Mouse (Mus musculus): ENCODE measurements at regions not wholly inside any gene's neighbourhood (a gene's known extent, or its start where the extent isn't known, plus 50 kb on each side); places are given as distances from the start of the nearest gene placed in this dataset.

GRCm38 (mm10) chr2:30703308-30703707 is 100.2 kb downstream of the 1700001O22Rik start:
- peaks cover 8% of the 10 kb centered on the region for H3K4me1 ChIP-seq (ENCODE audit: insufficient read depth, low read depth, low read length)
- no peaks in the 10 kb centered on the region for H3K36me3 ChIP-seq (replicated peaks)
- TF ChIP-seq POLR2AphosphoS5 (IDR thresholded peaks at IDR 0.05; ENCODE audit: insufficient replicate concordance, low read depth, low read length) (no peak), TAL1 (conservative IDR thresholded peaks at IDR 0.05; ENCODE audit: low read depth, low read length) (no peak), GATA2 (IDR thresholded peaks at IDR 0.05; ENCODE audit: borderline replicate concordance, low read depth, low read length) (no peak), CTCF (IDR thresholded peaks at IDR 0.05; ENCODE audit: low read depth, low read length) (no peak)
- no peak for ATAC-seq (ENCODE audit: extremely low read depth, insufficient number of reproducible peaks, low FRiP score, poor library complexity, severe bottlenecking)
- peaks cover 27% of the 10 kb centered on the region for H3K27me3 ChIP-seq (ENCODE audit: insufficient read depth, low read length)
- no peak overlapping the region for H3K4me3 ChIP-seq (ENCODE audit: low read depth, low read length)
- H3K9me3 ChIP-seq (replicated peaks), result no peaks in the 10 kb centered on the region
- no peak for DNase-seq (ENCODE audit: low spot score)

GRCm38 (mm10) chr2:30702711-30703110 is 100.8 kb downstream of the 1700001O22Rik start:
- no peak for DNase-seq (ENCODE audit: low spot score)
- ATAC-seq (ENCODE audit: extremely low read depth, insufficient number of reproducible peaks, low FRiP score, poor library complexity, severe bottlenecking), result no peak
- Histone ChIP-seq H3K36me3 (replicated peaks) (no peaks in the 10 kb centered on the region), H3K9me3 (replicated peaks) (no peaks in the 10 kb centered on the region), H3K4me3 (ENCODE audit: low read depth, low read length) (no peak overlapping the region), H3K27me3 (ENCODE audit: insufficient read depth, low read length) (peaks cover 21% of the 10 kb centered on the region; the same call in 1 of the 2 replicates), H3K4me1 (ENCODE audit: insufficient read depth, low read depth, low read length) (peaks cover 8% of the 10 kb centered on the region)
- TF ChIP-seq CTCF (IDR thresholded peaks at IDR 0.05; ENCODE audit: low read depth, low read length), result no peak
- no peak for TF ChIP-seq GATA2 (IDR thresholded peaks at IDR 0.05; ENCODE audit: borderline replicate concordance, low read depth, low read length)
- TF ChIP-seq POLR2AphosphoS5 (IDR thresholded peaks at IDR 0.05; ENCODE audit: insufficient replicate concordance, low read depth, low read length), result no peak
- no peak for TF ChIP-seq TAL1 (conservative IDR thresholded peaks at IDR 0.05; ENCODE audit: low read depth, low read length)
- no peak for TF ChIP-seq GATA1 (IDR thresholded peaks at IDR 0.05; ENCODE audit: borderline replicate concordance, low read length)

GRCm38 (mm10) chr2:30700890-30701289 is 102.6 kb downstream of the 1700001O22Rik start:
- Histone ChIP-seq H3K36me3 (replicated peaks) (no peaks in the 10 kb centered on the region), H3K4me3 (ENCODE audit: low read depth, low read length) (no peak overlapping the region), H3K4me1 (ENCODE audit: insufficient read depth, low read depth, low read length) (peaks cover 8% of the 10 kb centered on the region), H3K27me3 (ENCODE audit: insufficient read depth, low read length) (peaks cover 14% of the 10 kb centered on the region; the same call in 1 of the 2 replicates), H3K9me3 (replicated peaks) (peaks cover 5% of the 10 kb centered on the region; the same call in 1 of the 2 replicates)
- ATAC-seq (ENCODE audit: extremely low read depth, insufficient number of reproducible peaks, low FRiP score, poor library complexity, severe bottlenecking) (no peak), DNase-seq (ENCODE audit: low spot score) (no peak)
- TF ChIP-seq GATA1 (IDR thresholded peaks at IDR 0.05; ENCODE audit: borderline replicate concordance, low read length) (no peak), POLR2AphosphoS5 (IDR thresholded peaks at IDR 0.05; ENCODE audit: insufficient replicate concordance, low read depth, low read length) (no peak), CTCF (IDR thresholded peaks at IDR 0.05; ENCODE audit: low read depth, low read length) (no peak)

- no peak for DNase-seq (ENCODE audit: low spot score)
- Histone ChIP-seq H3K9me3 (replicated peaks) (peaks cover 5% of the 10 kb centered on the region; the same call in 1 of the 2 replicates), H3K4me1 (ENCODE audit: insufficient read depth, low read depth, low read length) (peaks cover 8% of the 10 kb centered on the region), H3K4me3 (ENCODE audit: low read depth, low read length) (no peak overlapping the region), H3K27me3 (ENCODE audit: insufficient read depth, low read length) (peaks cover 15% of the 10 kb centered on the region; the same call in 1 of the 2 replicates), H3K36me3 (replicated peaks) (no peaks in the 10 kb centered on the region)
- TF ChIP-seq GATA2 (IDR thresholded peaks at IDR 0.05; ENCODE audit: borderline replicate concordance, low read depth, low read length) (no peak), TAL1 (conservative IDR thresholded peaks at IDR 0.05; ENCODE audit: low read depth, low read length) (no peak), POLR2AphosphoS5 (IDR thresholded peaks at IDR 0.05; ENCODE audit: insufficient replicate concordance, low read depth, low read length) (no peak), GATA1 (IDR thresholded peaks at IDR 0.05; ENCODE audit: borderline replicate concordance, low read length) (no peak), CTCF (IDR thresholded peaks at IDR 0.05; ENCODE audit: low read depth, low read length) (no peak)
- no peak for ATAC-seq (ENCODE audit: extremely low read depth, insufficient number of reproducible peaks, low FRiP score, poor library complexity, severe bottlenecking)
These were observed 103.0 kb downstream of the 1700001O22Rik start for GRCm38 (mm10) chr2:30700471-30700870.

GRCm38 (mm10) chr2:30699797-30700454 is 103.5 kb downstream of the 1700001O22Rik start:
- H3K4me3 ChIP-seq (ENCODE audit: low read depth, low read length), result no peak overlapping the region
- peak; percentile 71 for DNase-seq (ENCODE audit: low spot score)
- H3K36me3 ChIP-seq (replicated peaks), result no peaks in the 10 kb centered on the region
- H3K27me3 ChIP-seq (ENCODE audit: insufficient read depth, low read length), result peaks cover 20% of the 10 kb centered on the region
- ATAC-seq (ENCODE audit: extremely low read depth, insufficient number of reproducible peaks, low FRiP score, poor library complexity, severe bottlenecking), result no peak
- no peak for TF ChIP-seq TAL1 (conservative IDR thresholded peaks at IDR 0.05; ENCODE audit: low read depth, low read length)
- TF ChIP-seq CTCF (IDR thresholded peaks at IDR 0.05; ENCODE audit: low read depth, low read length), result no peak
- TF ChIP-seq GATA2 (IDR thresholded peaks at IDR 0.05; ENCODE audit: borderline replicate concordance, low read depth, low read length), result no peak
- TF ChIP-seq GATA1 (IDR thresholded peaks at IDR 0.05; ENCODE audit: borderline replicate concordance, low read length), result no peak
- no peak for TF ChIP-seq POLR2AphosphoS5 (IDR thresholded peaks at IDR 0.05; ENCODE audit: insufficient replicate concordance, low read depth, low read length)
- H3K4me1 ChIP-seq (ENCODE audit: insufficient read depth, low read depth, low read length), result peaks cover 8% of the 10 kb centered on the region
- peaks cover 5% of the 10 kb centered on the region; the same call in 1 of the 2 replicates for H3K9me3 ChIP-seq (replicated peaks)

GRCm38 (mm10) chr2:30698758-30699535 is 104.1 kb downstream of the Cstad start:
- TF ChIP-seq POLR2AphosphoS5 (IDR thresholded peaks at IDR 0.05; ENCODE audit: insufficient replicate concordance, low read depth, low read length) (no peak), GATA1 (IDR thresholded peaks at IDR 0.05; ENCODE audit: borderline replicate concordance, low read length) (no peak), CTCF (IDR thresholded peaks at IDR 0.05; ENCODE audit: low read depth, low read length) (no peak), TAL1 (conservative IDR thresholded peaks at IDR 0.05; ENCODE audit: low read depth, low read length) (no peak), GATA2 (IDR thresholded peaks at IDR 0.05; ENCODE audit: borderline replicate concordance, low read depth, low read length) (no peak)
- Histone ChIP-seq H3K4me3 (ENCODE audit: low read depth, low read length) (no peak overlapping the region), H3K27me3 (ENCODE audit: insufficient read depth, low read length) (peaks cover 26% of the 10 kb centered on the region), H3K9me3 (replicated peaks) (peaks cover 5% of the 10 kb centered on the region; the same call in 1 of the 2 replicates), H3K4me1 (ENCODE audit: insufficient read depth, low read depth, low read length) (peaks cover 8% of the 10 kb centered on the region), H3K36me3 (replicated peaks) (no peaks in the 10 kb centered on the region)
- ATAC-seq (ENCODE audit: extremely low read depth, insufficient number of reproducible peaks, low FRiP score, poor library complexity, severe bottlenecking), result no peak
- no peak for DNase-seq (ENCODE audit: low spot score)
